Mouse (Mus musculus) neural tube, embryonic 13.5 days (tissue): ENCODE measurements around the gene Gm3239. TPM values are rescaled to one million over a fixed set of nuclear protein-coding genes. Genes with fewer than 3 reads are reported as not detected.
"Not testable (repeated sequence)": the region's sequence is repeated elsewhere in the genome, so short reads cannot be mapped to it uniquely, and the experiment has no call there.

Experiments used
- ATAC-seq: fragments of 200-750 bp; cut with Nextera tagmentation; 2 replicates; pipeline ENCODE4 v1.8.0; 2017; ENCODE audit warnings: low read depth, mild to moderate bottlenecking, moderate TSS enrichment, moderate library complexity
- H3K27ac ChIP-seq: fragments of 300-500 bp; sonication (generic); replicated peaks from 2 replicates; pipeline ENCODE4 v1.5.1; 2015; ENCODE audit warnings: moderate library complexity, mild to moderate bottlenecking, inconsistent platforms
- H3K27me3 ChIP-seq: fragments of 300-500 bp; sonication (generic); 2 replicates; pipeline ENCODE4 v1.6.1; 2015; ENCODE audit warnings: mild to moderate bottlenecking, inconsistent platforms
- H3K36me3 ChIP-seq: fragments of 300-500 bp; sonication (generic); 2 replicates; pipeline ENCODE4 v1.6.1; 2015; ENCODE audit warnings: mild to moderate bottlenecking, inconsistent platforms
- H3K4me1 ChIP-seq: fragments of 300-500 bp; sonication (generic); replicated peaks from 2 replicates; pipeline ENCODE4 v1.6.1; 2015; ENCODE audit warnings: inconsistent platforms
- H3K4me2 ChIP-seq: fragments of 300-500 bp; sonication (generic); 2 replicates; pipeline ENCODE4 v1.6.1; 2015; ENCODE audit warnings: inconsistent platforms, mild to moderate bottlenecking, moderate library complexity
- H3K4me3 ChIP-seq: fragments of 300-500 bp; sonication (generic); 2 replicates; pipeline ENCODE4 v1.5.1; 2015; ENCODE audit warnings: mild to moderate bottlenecking, inconsistent platforms
- H3K9ac ChIP-seq: fragments of 300-500 bp; sonication (generic); 2 replicates; pipeline ENCODE4 v1.6.1; 2015; ENCODE audit warnings: moderate library complexity, mild to moderate bottlenecking, inconsistent platforms
- H3K9me3 ChIP-seq: fragments of 300-500 bp; sonication (generic); 2 replicates; pipeline ENCODE4 v1.6.1; 2016; ENCODE audit warnings: inconsistent platforms
- WGBS: fragments of 180-500 bp; shearing (Covaris S2); methylation state at CpG from one replicate; pipeline ENCODE4 v1.1.7; 2015; 5-methylcytosine and 5-hydroxymethylcytosine counted together
- polyA plus RNA-seq: library from polyadenylated mRNA; unstranded; fragments of >200 nt; fragmentation: Nextera tagmentation; extraction: Ambion mirVana; gene quantifications from 2 replicates; pipeline ENCODE4 v1.2.1, GENCODE M21; 2015

The Gm3239 gene
- 0.47 TPM in 1 of 2 replicates, not detected in the other for polyA plus RNA-seq

DNA sequence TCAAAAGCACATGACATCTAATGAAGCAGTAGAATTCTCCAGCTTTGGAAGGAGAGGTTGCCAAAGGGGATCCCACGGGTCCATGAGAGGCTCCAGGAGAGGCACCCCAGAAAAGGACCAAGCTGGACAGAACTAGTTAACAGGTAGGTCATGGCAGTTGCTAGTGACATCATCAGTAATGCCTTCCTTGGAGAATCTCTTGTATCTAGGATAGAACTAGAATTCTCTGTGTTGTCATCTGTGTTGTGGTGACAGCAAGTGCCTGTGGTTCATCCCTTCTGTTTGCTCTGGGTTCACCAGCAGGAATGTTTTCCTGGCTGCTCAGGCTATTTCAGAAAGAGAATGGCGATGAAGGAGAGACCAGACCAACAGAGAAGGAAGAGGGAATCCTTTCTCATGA is at the start of gene Gm3239:
TSS of gene Gm3239 (plus strand) at position 301 of the 400 bp plus-strand sequence.
- H3K4me1 ChIP-seq, H3K27ac ChIP-seq, H3K9ac ChIP-seq, H3K4me2 ChIP-seq, H3K27me3 ChIP-seq, H3K9me3 ChIP-seq, H3K36me3 ChIP-seq, H3K4me3 ChIP-seq, ATAC-seq: not testable (repeated sequence)
- WGBS: no CpG with 5 or more reads among the region's 2 CpGs

DNA sequence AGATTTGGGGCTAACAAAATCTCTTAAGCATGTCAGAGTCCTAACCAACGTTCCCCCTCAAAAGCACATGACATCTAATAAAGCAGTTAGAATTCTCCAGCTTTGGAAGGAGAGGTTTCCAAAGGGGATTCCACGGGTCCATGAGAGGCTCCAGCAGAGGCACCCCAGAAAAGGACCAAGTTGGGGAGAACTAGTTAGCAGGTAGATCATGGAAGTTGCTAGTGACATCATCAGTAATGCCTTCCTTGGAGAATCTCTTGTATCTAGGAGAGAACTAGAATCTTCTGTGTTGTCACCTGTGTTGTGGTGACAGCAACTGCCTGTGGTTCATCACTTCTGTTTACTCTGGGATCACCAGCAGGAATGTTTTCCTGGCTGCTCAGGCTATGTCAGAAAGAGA is 31.9 kb upstream of the Gm3239 start, which contains the start of gene Gm8159:
TSS of gene Gm8159 (plus strand) at position 301 of the 400 bp plus-strand sequence.
- not testable (repeated sequence) for H3K9ac ChIP-seq, H3K4me3 ChIP-seq, H3K27me3 ChIP-seq, H3K4me1 ChIP-seq, H3K9me3 ChIP-seq, H3K36me3 ChIP-seq, H3K4me2 ChIP-seq, ATAC-seq, H3K27ac ChIP-seq
- no CpG with 5 or more reads among the region's 2 CpGs for WGBS

DNA sequence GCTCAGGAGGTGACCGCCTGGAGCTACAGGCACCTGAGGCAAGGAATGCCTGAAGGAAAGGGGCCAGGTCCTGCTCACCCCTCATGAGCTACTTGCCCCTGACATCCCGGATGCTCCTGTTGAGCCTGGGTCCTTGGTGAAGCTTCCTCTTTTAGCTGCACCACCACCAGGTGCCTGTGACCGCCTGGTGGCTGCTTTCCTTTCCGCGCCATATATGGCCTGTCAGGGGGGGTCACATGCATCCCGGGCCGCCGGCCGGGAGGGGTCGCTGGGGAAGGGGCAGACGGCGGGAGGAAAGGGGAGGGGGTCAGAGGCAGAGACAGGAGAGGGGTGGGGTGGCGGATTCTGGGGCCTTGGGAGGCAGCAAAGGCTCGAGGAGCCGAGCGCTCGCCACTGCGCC is 14.7 kb upstream of the Gm3239 start:
- Histone ChIP-seq H3K4me2 (peak overlapping the region; percentile 62), H3K9ac (peak overlapping the region; percentile 49; the same call in 1 of the 2 replicates), H3K4me3 (peak overlapping the region; percentile 36)
- H3K9me3 ChIP-seq, H3K4me1 ChIP-seq, H3K36me3 ChIP-seq, H3K27me3 ChIP-seq, ATAC-seq, H3K27ac ChIP-seq: not testable (repeated sequence)
- 9% methylated on average over 16 of the region's 18 CpGs for WGBS

DNA sequence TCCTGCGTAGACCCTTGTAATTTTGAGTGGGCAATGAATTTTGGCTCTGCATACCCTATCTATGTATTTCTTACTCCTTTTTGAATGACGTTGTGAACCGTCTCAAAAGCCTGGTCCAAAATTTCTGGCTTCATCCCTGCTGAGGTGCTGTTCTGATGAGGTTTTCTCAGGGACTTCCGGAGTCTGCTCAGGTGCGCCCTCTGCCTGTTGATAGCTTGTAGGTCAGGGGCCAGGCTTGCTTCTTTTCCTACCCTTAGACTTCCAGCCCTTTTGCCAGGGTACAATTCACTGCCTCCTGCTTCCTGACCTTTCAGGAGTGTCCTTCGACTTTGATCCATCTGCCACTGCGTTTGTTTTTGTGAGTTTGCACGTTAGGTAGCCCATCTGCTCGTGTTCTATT is 13.7 kb upstream of the Gm3239 start:
- H3K4me1 ChIP-seq, H3K9ac ChIP-seq, H3K9me3 ChIP-seq, ATAC-seq, H3K27ac ChIP-seq, H3K4me3 ChIP-seq, H3K36me3 ChIP-seq, H3K27me3 ChIP-seq: not testable (repeated sequence)
- under 1% methylated on average over 5 of the region's 9 CpGs for WGBS
- peak overlapping the region; percentile 62 for H3K4me2 ChIP-seq

DNA sequence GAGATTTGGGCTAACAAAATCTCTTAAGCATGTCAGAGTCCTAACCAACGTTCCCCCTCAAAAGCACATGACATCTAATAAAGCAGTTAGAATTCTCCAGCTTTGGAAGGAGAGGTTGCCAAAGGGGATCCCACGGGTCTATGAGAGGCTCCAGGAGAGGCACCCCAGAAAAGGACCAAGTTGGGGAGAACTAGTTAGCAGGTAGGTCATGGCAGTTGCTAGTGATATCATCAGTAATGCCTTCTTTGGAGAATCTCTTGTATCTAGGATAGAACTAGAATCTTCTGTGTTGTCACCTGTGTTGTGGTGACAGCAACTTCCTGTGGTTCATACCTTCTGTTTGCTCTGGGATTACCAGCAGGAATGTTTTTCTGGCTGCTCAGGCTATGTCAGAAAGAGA is 44.9 kb downstream of the Gm3239 start, which contains the start of gene Gm7876:
TSS of gene Gm7876 (plus strand) at position 301 of the 400 bp plus-strand sequence.
- H3K36me3 ChIP-seq, H3K4me3 ChIP-seq, H3K4me2 ChIP-seq, H3K4me1 ChIP-seq, ATAC-seq, H3K9ac ChIP-seq, H3K27ac ChIP-seq, H3K9me3 ChIP-seq, H3K27me3 ChIP-seq: not testable (repeated sequence)
- WGBS: 86% methylated on average over 1 of the region's 2 CpGs

Other genes starting within 250 kb of the Gm3239 start
- 3.4 and 3.5 TPM in 2 replicates for gene Gm3164, start 248.7 kb upstream of the Gm3239 start, polyA plus RNA-seq
- 1.4 TPM in 1 of 2 replicates, not detected in the other for gene Gm3173, start 233.2 kb upstream of the Gm3239 start, polyA plus RNA-seq
- gene Gm3182, start 182.4 kb upstream of the Gm3239 start, polyA plus RNA-seq: not detected in 2 replicates
- gene Gm3047, start 108.8 kb upstream of the Gm3239 start, polyA plus RNA-seq: not detected in 2 replicates
- gene Gm8159, start 31.8 kb upstream of the Gm3239 start, polyA plus RNA-seq: not detected in 2 replicates
- gene Gm7876, start 45.0 kb downstream of the Gm3239 start, polyA plus RNA-seq: not detected in 2 replicates
- gene Gm3252, start 62.6 kb downstream of the Gm3239 start, polyA plus RNA-seq: 1.6 and 2.2 TPM in 2 replicates
- gene Gm9602, start 112.1 kb downstream of the Gm3239 start, polyA plus RNA-seq: not detected in 2 replicates
- gene Gm3269, start 173.9 kb downstream of the Gm3239 start, polyA plus RNA-seq: not detected in 2 replicates
- 2.2 and 3.2 TPM in 2 replicates for gene Gm3264, start 191.4 kb downstream of the Gm3239 start, polyA plus RNA-seq
- gene Gm3278, start 228.2 kb downstream of the Gm3239 start, polyA plus RNA-seq: 0.29 and 0.33 TPM in 2 replicates